Mouse (Mus musculus) naive thymus-derived CD4-positive, alpha-beta T cell, adult 2 months (primary cell): ENCODE data around the gene Zfp120.
"Not testable (repeated sequence)": the region's sequence is repeated elsewhere in the genome, so short reads cannot be mapped to it uniquely, and the experiment has no call there.

Experiments used
- DNase-seq: peaks from one replicate; pipeline ENCODE4 v3.0.0-alpha.2; 2011; ENCODE audit warnings: low read depth

Zfp120 gene

DNA sequence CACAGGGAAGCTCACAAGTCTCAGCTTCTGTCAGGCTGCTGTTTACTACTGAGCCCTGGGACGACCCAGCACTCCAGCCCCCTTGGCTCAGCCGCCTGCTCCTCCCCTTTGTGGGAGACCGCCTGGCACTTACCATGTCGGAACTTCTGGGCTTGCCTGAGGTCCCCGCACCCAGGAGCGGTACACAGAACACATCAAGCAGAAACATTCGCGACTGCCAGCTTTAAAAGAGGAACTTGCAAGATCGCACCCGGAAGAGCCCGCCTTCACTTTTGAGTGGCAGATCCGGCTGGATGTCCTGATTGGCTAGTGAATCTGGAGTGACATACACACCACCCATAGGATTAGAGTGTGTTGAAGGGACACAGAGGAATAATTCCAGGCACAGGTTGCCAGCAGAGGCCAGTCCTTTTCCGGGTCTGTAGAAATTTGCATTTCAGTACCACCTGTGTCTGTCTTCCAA is at the start of gene Zfp120:
Zfp120 (minus strand) TSS at position 274 of the 463 bp plus-strand sequence.
- peak; percentile 90 for DNase-seq

DNA sequence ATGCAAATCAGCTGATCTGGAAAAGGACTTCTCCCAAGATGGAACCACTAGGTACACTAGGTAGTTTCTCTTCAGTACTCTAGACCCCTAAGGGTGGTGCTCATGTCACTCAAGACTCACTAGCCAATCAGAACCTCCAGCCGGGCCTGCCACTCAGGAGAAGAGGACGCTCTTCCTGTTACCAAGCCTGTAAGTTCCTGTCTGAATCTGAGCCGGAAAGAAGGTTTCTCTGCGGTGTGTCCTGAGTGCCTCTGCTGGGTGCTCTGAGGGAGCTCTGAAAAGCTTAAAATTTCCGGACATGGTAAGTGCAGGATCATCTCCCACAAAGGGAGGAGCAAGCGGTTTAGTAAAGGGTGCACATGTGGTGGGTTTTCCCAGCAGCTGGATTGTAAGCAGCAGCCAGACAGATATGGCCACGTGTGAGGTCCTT is 45.1 kb upstream of the Zfp120 start, which contains the start of gene Gm14139:
Gm14139 (plus strand) TSS at position 186 of the 430 bp plus-strand sequence.
- DNase-seq = not testable (repeated sequence)

DNA sequence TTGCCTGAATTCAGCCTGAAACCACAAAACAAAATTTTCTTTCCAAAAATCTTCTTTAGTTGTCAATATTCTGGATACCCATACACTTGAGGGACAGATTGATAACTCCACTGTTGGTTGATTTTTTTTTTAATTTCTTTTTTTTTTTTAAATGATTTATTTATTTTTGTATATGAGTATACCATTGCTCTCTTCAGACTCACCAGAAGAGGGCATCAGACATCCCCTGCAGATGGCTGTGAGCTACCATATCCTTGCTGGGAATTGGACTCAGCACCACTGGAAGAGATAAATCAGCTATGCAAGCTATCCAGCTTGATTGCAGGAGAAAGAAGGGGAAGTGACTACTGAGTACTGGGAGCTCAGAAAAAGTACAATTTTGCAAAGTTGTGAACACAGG is 44.5 kb upstream of the Zfp120 start:
- DNase-seq = not testable (repeated sequence)

- DNase-seq = not testable (repeated sequence)
These were observed 43.1 kb upstream of the Zfp120 start, which contains the start of gene Gm10770 for GRCm38 (mm10) chr2:150179579-150179978. Gm10770 (minus strand) TSS chr2:150179679.

DNA sequence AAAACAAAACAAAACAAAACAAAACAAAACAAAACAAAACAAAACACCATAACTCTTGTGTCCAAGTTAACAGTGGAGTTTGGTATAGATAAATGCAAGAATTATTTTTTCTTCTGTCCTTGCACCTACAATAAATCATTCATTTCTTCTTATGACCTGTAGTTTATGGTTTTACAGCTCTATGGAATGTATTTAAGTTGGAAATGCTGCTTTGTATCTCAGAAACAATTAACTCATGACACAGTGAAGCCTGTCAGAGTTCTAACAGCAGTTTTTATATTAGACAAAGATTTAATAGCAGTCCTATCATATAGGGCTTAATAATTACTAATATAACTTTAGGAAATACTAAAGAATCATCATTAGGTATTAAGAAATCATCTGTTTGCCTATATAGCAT is 37.3 kb upstream of the Zfp120 start:
- no peak for DNase-seq

DNA sequence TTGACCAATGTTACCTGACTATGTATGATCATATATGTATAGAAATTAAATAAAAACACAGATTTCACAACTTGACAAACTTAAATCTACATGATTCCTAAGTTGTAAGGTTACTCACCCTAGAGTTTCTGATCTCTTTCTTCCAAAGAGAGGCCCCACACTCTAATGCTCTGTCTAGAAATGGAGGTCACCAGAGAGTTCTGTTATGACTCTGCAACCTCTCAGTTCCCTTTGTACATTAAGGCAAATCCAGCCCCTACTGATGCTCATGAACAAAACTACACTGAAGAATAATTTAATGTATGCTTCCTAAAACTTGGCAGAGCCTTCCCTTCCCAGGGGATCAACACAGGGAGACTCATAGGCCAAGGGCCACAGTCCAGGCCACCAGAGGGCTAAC is 30.2 kb upstream of the Zfp120 start:
- DNase-seq = no peak

GRCm38 (mm10) chr2:150132773-150133172 is 3.7 kb downstream of the Zfp120 start:
- DNase-seq = no peak

- not testable (repeated sequence) for DNase-seq
These were observed 4.5 kb downstream of the Zfp120 start for GRCm38 (mm10) chr2:150132002-150132401.

- DNase-seq = no peak
These were observed 25.1 kb downstream of the Zfp120 start for GRCm38 (mm10) chr2:150111247-150111912.

- peak; percentile 54 for DNase-seq
These were observed 36.9 kb downstream of the Zfp120 start for GRCm38 (mm10) chr2:150099618-150100017.
